Mouse (Mus musculus) ES-Bruce4 (cell line): Measurements from ENCODE around the gene Umps.

Experiments
- CTCF ChIP-seq: IDR thresholded peaks from one replicate; pipeline ENCODE4 v1.8.1; 2011; ENCODE audit warnings: low read depth, low read length
- POLR2A ChIP-seq: IDR thresholded peaks from one replicate; pipeline ENCODE4 v1.8.1; 2011; ENCODE audit warnings: low read length; ENCODE audit not compliant: insufficient read depth

DNA sequence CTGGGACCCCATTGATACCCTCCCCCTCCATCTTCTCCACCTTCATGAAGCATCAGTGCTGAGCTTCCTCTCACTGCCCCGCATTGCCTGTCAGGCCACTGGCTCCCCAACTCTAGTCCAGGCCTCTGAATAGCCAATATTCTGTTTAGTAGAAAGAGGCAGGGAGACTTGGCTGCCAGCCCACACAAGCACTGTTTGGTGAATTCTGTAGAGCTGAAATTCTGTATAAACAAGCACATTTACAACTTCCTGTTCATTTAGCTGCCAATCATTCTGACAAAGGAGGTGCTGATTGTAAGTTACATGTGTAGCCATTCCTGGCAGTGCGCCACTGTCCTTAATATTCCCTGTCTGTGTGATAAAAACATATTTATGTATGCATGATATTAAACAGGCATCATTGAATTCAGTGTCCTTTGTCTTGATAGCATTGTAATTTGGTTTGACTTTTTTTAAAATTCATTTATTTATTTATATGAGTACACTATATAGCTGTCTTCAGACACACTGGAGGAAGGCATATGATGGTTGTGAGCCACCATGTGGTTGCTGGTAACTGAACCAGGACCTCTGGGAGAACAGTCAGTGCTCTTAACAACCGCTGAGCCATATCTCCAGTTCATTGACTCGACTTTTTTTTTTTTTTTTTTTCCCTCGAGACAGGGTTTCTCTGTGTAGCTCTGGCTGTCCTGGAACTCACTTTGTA is 32.0 kb downstream of the Umps start:
- no peak for TF ChIP-seq POLR2A
- TF ChIP-seq CTCF: no peak
